Mouse (Mus musculus) kidney, postnatal 36 days (tissue): ENCODE measurements around the gene Tmem237.

Experiments used
- DNase-seq, 2 experiments: peaks; one replicate each; pipeline ENCODE4 v3.0.0; 2021 to 2022; ENCODE audit warnings: mixed read lengths in 2 of 2

The Tmem237 gene

DNA sequence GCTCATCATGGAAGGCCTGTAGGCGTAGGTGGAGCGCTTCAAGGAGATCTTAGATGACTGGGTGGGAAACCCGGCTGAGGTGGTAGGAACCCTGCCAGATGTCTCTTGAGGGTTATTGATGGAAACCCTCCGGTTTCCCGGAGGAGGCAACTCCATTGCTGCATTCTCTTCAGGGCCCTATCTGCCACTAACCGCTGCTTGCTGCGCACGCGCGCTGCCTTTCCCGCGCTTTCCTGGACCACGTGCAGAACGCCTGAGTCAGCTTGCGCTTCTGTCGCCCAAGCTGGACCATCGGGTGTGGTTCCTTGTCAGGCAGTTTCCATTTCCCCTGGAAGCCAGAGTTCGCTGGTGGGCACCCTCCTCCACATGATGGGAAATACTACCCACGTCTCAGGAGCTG is 25.5 kb downstream of the Tmem237 start, which contains the start of gene C2cd6:
C2cd6 (minus strand) TSS at position 196 of the 400 bp plus-strand sequence.
- DNase-seq, result no peak

DNA sequence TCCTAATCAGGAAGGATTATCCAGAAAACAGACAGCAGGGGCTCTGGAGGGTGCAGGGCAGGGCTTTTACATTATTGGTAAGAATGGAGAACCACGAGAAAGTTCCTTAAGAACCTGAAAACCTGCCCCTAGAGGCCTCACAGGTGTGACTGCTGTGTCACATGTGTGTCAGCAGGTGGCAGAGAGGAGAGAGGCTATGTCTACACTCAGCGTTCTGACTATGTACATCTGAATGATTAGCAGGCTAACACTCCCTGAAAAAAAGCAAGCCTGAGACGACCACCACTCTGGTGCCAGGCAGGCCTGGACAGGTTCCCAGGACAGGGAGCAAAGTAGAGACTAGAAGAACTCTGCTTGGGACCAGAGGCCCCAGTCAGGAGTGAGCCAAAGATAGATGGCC is 49.3 kb downstream of the Tmem237 start:
- DNase-seq, result peak; percentile 48 to 49

DNA sequence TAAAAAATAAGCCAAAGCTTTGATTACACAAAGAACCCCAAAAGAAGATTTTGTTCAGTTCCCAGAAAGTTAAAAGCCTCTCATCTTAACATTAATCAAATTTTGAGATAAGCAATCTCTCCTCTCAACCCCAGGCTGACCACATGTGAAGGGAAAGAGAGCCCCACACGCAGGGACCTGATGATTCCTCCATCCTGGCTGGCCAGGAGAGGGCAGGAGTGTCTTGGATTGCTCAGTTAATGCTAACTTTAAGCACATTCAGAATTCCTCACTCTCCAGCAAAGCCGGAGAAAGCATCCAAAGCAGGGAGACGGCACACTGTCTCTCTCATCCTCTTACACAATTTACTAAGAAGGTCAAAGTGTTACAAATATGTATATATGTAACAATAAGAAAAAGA is 52.2 kb downstream of the Tmem237 start:
- peak; percentile 51 to 79 for DNase-seq

DNA sequence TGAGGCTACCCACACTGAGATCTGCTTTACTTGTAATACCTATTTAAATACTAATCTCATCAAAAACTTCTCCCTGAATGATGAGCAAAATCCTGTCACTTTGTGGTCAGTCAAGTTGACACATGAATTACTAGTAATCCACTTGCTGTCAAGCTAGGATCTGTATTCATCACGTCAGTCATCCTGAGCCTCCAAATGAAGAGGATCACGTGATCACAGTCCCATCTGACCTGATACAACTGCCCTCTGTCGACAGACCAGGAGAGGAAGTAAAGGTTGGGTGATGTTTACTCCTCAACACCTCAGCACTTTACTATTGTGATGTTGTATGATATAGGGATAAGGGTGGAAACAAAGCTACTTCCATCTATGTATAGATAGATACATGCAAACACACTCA is 56.5 kb downstream of the Tmem237 start:
- DNase-seq, result no peak

DNA sequence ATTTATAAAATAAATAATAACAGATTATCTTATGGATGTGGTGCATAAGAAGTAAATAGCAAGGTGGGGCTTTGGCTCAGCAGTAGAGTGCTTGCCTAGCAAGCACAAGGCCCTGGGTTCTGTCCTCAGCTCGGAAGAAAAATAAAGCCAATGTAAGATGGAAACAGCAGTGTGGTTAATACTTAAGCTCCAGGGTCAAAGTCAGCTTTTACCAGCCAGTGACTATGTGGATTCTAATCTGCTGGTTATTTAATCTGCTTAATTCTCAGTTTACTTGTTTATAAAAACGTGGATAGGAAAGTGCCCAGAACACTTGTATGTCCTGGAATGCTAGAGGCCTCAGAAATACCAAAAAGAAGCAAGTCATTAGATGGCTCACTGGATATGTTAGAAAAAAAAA is 63.3 kb downstream of the Tmem237 start:
- peak; percentile 39 to 67 for DNase-seq

DNA sequence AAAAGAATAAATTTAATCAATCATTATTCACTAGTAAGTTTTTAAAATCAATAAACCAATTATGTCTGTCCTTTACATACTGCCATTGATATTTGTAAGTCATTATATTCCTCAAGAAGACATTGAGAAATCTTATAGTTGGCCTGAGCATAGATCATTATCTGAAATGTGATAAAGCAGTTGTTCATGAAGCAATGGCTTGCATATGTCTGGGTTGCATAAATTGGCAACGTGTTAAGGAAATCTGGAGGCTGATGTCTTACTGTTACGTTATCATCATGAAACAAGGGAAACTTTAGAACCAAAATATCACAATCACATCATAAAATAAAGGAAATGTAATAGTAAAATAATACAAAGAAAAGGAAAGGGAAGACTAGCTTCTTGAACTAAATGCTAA is 68.9 kb downstream of the Tmem237 start:
- DNase-seq, result no peak
